Mouse (Mus musculus) lung, embryonic 16.5 days (tissue): ENCODE results near the gene Slc9a1. TPM values are rescaled to one million over a fixed set of nuclear protein-coding genes. Genes with fewer than 3 reads are reported as not detected.

Source experiments
- ATAC-seq: fragments of 200-750 bp; cut with Nextera tagmentation; 2 replicates; pipeline ENCODE4 v1.8.0; 2017; ENCODE audit warnings: low read depth, mild to moderate bottlenecking, moderate library complexity
- H3K27ac ChIP-seq: fragments of 300-500 bp; sonication (generic); 2 replicates; pipeline ENCODE4 v1.5.1; 2014; ENCODE audit warnings: mild to moderate bottlenecking, control low read depth, low read length
- H3K27me3 ChIP-seq: fragments of 300-500 bp; sonication (generic); 2 replicates; pipeline ENCODE4 v1.6.1; 2014; ENCODE audit warnings: low read depth, low read length, mixed read lengths; ENCODE audit not compliant: control insufficient read depth, insufficient read depth
- H3K36me3 ChIP-seq: fragments of 300-500 bp; sonication (generic); 2 replicates; pipeline ENCODE4 v1.6.1; 2014; ENCODE audit warnings: low read length; ENCODE audit not compliant: control insufficient read depth, insufficient read depth
- H3K4me1 ChIP-seq: fragments of 300-500 bp; sonication (generic); replicated peaks from 2 replicates; pipeline ENCODE4 v1.6.1; 2014; ENCODE audit warnings: low read length, mixed read lengths; ENCODE audit not compliant: control insufficient read depth, insufficient read depth
- H3K4me2 ChIP-seq: fragments of 300-500 bp; sonication (generic); 2 replicates; pipeline ENCODE4 v1.6.1; 2014; ENCODE audit warnings: low read depth, low read length, control low read depth
- H3K4me3 ChIP-seq: fragments of 300-500 bp; sonication (generic); 2 replicates; pipeline ENCODE4 v1.5.1; 2014; ENCODE audit warnings: mild to moderate bottlenecking, low read length, control low read depth
- H3K9ac ChIP-seq: fragments of 300-500 bp; sonication (generic); 2 replicates; pipeline ENCODE4 v1.6.1; 2014; ENCODE audit warnings: low read length, control low read depth
- H3K9me3 ChIP-seq: fragments of 300-500 bp; sonication (generic); 2 replicates; pipeline ENCODE4 v1.6.1; 2016; ENCODE audit warnings: low read length; ENCODE audit not compliant: control insufficient read depth
- WGBS: fragments of 180-500 bp; shearing (Covaris S2); extraction: QIAGEN DNeasy Blood & Tissue Kit; methylation state at CpG from one replicate; pipeline ENCODE4 v1.1.7; 2014; 5-methylcytosine and 5-hydroxymethylcytosine counted together
- microRNA-seq: library from miRNA; unstranded; fragments of <30 nt; microRNA quantifications from one replicate; pipeline ENCODE4, GENCODE M21; 2016
- polyA plus RNA-seq: library from polyadenylated mRNA; unstranded; fragments of >200 nt; fragmentation: Nextera tagmentation; extraction: Ambion mirVana; gene quantifications from 2 replicates; pipeline ENCODE4 v1.2.1, GENCODE M21; 2015

The Slc9a1 gene
- polyA plus RNA-seq, 1 experiment from 2014 or later = 8.8 TPM

- no peak overlapping the region for H3K4me3 ChIP-seq
- no peaks in the 10 kb centered on the region for H3K27me3 ChIP-seq
- H3K36me3 ChIP-seq = no peaks in the 10 kb centered on the region
- H3K4me1 ChIP-seq = peaks cover 8% of the 10 kb centered on the region; the same call in 1 of the 2 replicates
- H3K27ac ChIP-seq = no peak overlapping the region
- no peak for ATAC-seq
- H3K9ac ChIP-seq = no peak overlapping the region
- peak overlapping the region; percentile 28 for H3K4me2 ChIP-seq
- WGBS = 7% methylated on average over 12 of the region's 12 CpGs
- peaks cover 6% of the 10 kb centered on the region for H3K9me3 ChIP-seq
These were observed 99.6 kb downstream of the Slc9a1 start for GRCm38 (mm10) chr4:133469122-133469521.

GRCm38 (mm10) chr4:133471135-133471821, 101.8 kb downstream of the Slc9a1 start:
- Histone ChIP-seq H3K27ac (no peak overlapping the region), H3K9ac (no peak overlapping the region), H3K4me3 (no peak overlapping the region), H3K9me3 (peaks cover 6% of the 10 kb centered on the region), H3K4me2 (no peak overlapping the region), H3K4me1 (peaks cover 8% of the 10 kb centered on the region; the same call in 1 of the 2 replicates), H3K27me3 (no peaks in the 10 kb centered on the region), H3K36me3 (no peaks in the 10 kb centered on the region)
- 78% methylated on average over 7 of the region's 7 CpGs for WGBS
- no peak for ATAC-seq

Small RNAs within 50 kb of the gene (microRNA-seq; reads per million reads assigned to microRNA genes)
- 1.8 reads per million for gene Mir5122

Other genes starting within 250 kb of the Slc9a1 start
- gene Wasf2, start 239.2 kb upstream of the Slc9a1 start, polyA plus RNA-seq = 140 and 144 TPM in 2 replicates
- 7.7 and 13.2 TPM in 2 replicates for gene Cd164l2, start 157.6 kb upstream of the Slc9a1 start, polyA plus RNA-seq
- gene Gpr3, start 157.2 kb upstream of the Slc9a1 start, polyA plus RNA-seq = 0.15 TPM in 1 of 2 replicates, not detected in the other
- 4.2 and 4.3 TPM in 2 replicates for gene Map3k6, start 128.9 kb upstream of the Slc9a1 start, polyA plus RNA-seq
- gene Sytl1, start 106.6 kb upstream of the Slc9a1 start, polyA plus RNA-seq = 2.4 and 3.0 TPM in 2 replicates
- gene Tmem222, start 91.9 kb upstream of the Slc9a1 start, polyA plus RNA-seq = 75.9 and 79.3 TPM in 2 replicates
- 11.3 and 11.8 TPM in 2 replicates for gene Wdtc1, start 16.2 kb upstream of the Slc9a1 start, polyA plus RNA-seq
- 1.6 and 1.9 TPM in 2 replicates for gene Tent5b, start 110.4 kb downstream of the Slc9a1 start, polyA plus RNA-seq
- 0.18 and 0.79 TPM in 2 replicates for gene Trnp1, start 128.8 kb downstream of the Slc9a1 start, polyA plus RNA-seq
- 30.4 and 33.3 TPM in 2 replicates for gene Kdf1, start 149.3 kb downstream of the Slc9a1 start, polyA plus RNA-seq
- 261 and 267 TPM in 2 replicates for gene Nudc, start 176.3 kb downstream of the Slc9a1 start, polyA plus RNA-seq
- gene Nr0b2, start 183.7 kb downstream of the Slc9a1 start, polyA plus RNA-seq = 0.57 and 0.62 TPM in 2 replicates
- gene Gpatch3, start 205.0 kb downstream of the Slc9a1 start, polyA plus RNA-seq = 5.6 and 6.5 TPM in 2 replicates
- 17.1 and 18.9 TPM in 2 replicates for gene Gpn2, start 214.7 kb downstream of the Slc9a1 start, polyA plus RNA-seq
- gene Sfn, start 232.5 kb downstream of the Slc9a1 start, polyA plus RNA-seq = 21.6 and 29.3 TPM in 2 replicates